Mouse (Mus musculus) olfactory bulb, adult 2 months (tissue): Measurements from ENCODE around the gene Irf4.

Experiments used
- CTCF ChIP-seq: fragments of 200-500 bp; IDR thresholded peaks from 2 replicates; pipeline ENCODE4 v1.5.1; 2012; ENCODE audit warnings: low read depth, mild to moderate bottlenecking, low read length, moderate library complexity; ENCODE audit not compliant: insufficient read depth
- POLR2A ChIP-seq: fragments of 200-500 bp; IDR thresholded peaks from 2 replicates; pipeline ENCODE4 v1.6.1; 2012; ENCODE audit warnings: mild to moderate bottlenecking, low read depth, low read length, moderate library complexity; ENCODE audit not compliant: insufficient read depth

- TF ChIP-seq POLR2A (no peak), CTCF (no peak)
Measured at GRCm38 (mm10) chr13:30750461-30751303, 1.7 kb downstream of the Irf4 start.
